Comparison of ENCODE assay signal across 28 mouse cellular contexts in the genomic region with DNA sequence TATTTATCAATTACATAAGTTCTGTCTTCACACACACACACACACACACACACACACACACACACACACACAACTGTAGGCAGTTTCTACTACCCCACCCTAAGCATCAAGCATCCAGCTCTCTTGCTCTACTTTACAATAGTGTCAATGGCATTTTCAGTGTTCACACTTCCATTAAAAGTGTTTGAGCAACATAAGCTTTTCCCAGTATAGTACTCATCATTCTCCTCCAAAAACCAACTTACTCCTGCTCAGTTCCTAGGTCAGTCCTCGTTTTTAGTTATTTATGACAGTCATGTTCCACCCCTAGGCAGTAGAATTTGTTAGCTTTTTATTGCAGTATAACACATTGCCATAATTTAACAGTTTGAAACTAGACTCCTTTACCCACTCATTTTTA.
DNase-seq lines count a peak whose midpoint lies in the region; ATAC-seq and TF ChIP-seq lines count a peak whose summit lies in the region.
"Had no signal": no experiment of that assay in that cellular context is flagged by ENCODE, and none has a peak within 500 bp of the region (broad histone marks: within the 10 kb centered on the region; RNA-seq: fewer than 3 reads in every experiment).

No protein-coding gene starts in this region.

- H3K4me2 ChIP-seq in liver, embryonic 12.5 days = no peak overlapping the region
- H3K4me2 ChIP-seq: embryonic facial prominence, embryonic 13.5 days; forebrain, embryonic 12.5 days; forebrain, embryonic 15.5 days; heart, embryonic 13.5 days; hindbrain, embryonic 14.5 days had no signal

- 29% methylated on average over 1 of the region's 1 CpGs for WGBS in liver, embryonic 12.5 days (ENCODE audit: insufficient replicate concordance)

- TF ChIP-seq CTCF in left cerebral cortex, adult 2 months (IDR thresholded peaks at IDR 0.05) = no peak

- DNase-seq in left cerebral cortex, adult 11 months (ENCODE audit: low spot score) = peak; percentile 8
- DNase-seq in left cerebral cortex, adult 2 months (ENCODE audit: extremely low spot score in 1 of 2, low spot score in 2 of 2) = no peak
- DNase-seq in right cerebral cortex, postnatal 10 days (ENCODE audit: low spot score in 2 of 2) = peak; percentile 19 to 25
- no peak for DNase-seq in right cerebral cortex, postnatal 4 days
- DNase-seq in telencephalon, adult 2 months (ENCODE audit: low read depth, low spot score) = peak; percentile 72
- DNase-seq: adrenal gland, adult 2 months; adrenal gland, postnatal 14 days; cerebellum, adult 11-12 months; cerebellum, adult 8-10 months; cerebellum, postnatal 10 days; cerebellum, postnatal 36 days; embryo, embryonic 11 days; gastrocnemius, postnatal 10 days; gastrocnemius, postnatal 36 days; heart, adult 2 months; heart, postnatal 14 days; heart, postnatal 4 days had no signal

- no peak overlapping the region for H3K27ac ChIP-seq in left cerebral cortex, adult 2 months
- H3K27ac ChIP-seq in liver, embryonic 12.5 days = no peak overlapping the region
- H3K27ac ChIP-seq: embryonic facial prominence, embryonic 10.5 days; embryonic facial prominence, embryonic 13.5 days; forebrain, embryonic 12.5 days; forebrain, embryonic 15.5 days; heart, adult 2 months; heart, embryonic 10.5 days; heart, embryonic 13.5 days; hindbrain, embryonic 14.5 days; hindbrain, postnatal 0 days had no signal

- no peak overlapping the region for H3K4me3 ChIP-seq in left cerebral cortex, adult 2 months
- no peak overlapping the region for H3K4me3 ChIP-seq in liver, embryonic 12.5 days
- H3K4me3 ChIP-seq: embryonic facial prominence, embryonic 10.5 days; embryonic facial prominence, embryonic 13.5 days; erythroblast, embryonic 14.5 days; forebrain, embryonic 12.5 days; forebrain, embryonic 15.5 days; heart, adult 2 months; heart, embryonic 10.5 days; heart, embryonic 13.5 days had no signal

- H3K9me3 ChIP-seq in liver, embryonic 12.5 days (replicated peaks) = no peaks in the 10 kb centered on the region
- H3K9me3 ChIP-seq: embryonic facial prominence, embryonic 10.5 days; embryonic facial prominence, embryonic 13.5 days; forebrain, embryonic 12.5 days; forebrain, embryonic 15.5 days; heart, embryonic 10.5 days; heart, embryonic 13.5 days had no signal

- no peak overlapping the region for H3K9ac ChIP-seq in liver, embryonic 12.5 days
- H3K9ac ChIP-seq: embryonic facial prominence, embryonic 13.5 days; forebrain, embryonic 12.5 days; forebrain, embryonic 15.5 days; heart, embryonic 13.5 days; hindbrain, embryonic 14.5 days had no signal

- intact Hi-C loops in left cerebral cortex, adult 2 months (cut with DNase I) = loop anchor here (2.0 kb wide), 2 partner anchors 145 to 327 kb away; partner anchors contain the start of gene Lrrc7

- H3K27me3 ChIP-seq in liver, embryonic 12.5 days (replicated peaks) = no peaks in the 10 kb centered on the region
- H3K27me3 ChIP-seq: embryonic facial prominence, embryonic 13.5 days; forebrain, embryonic 12.5 days; forebrain, embryonic 15.5 days; heart, embryonic 13.5 days had no signal

- ATAC-seq in liver, embryonic 12.5 days = no peak
- ATAC-seq: CD4-positive, CD25-positive, alpha-beta regulatory T cell, adult 4 months; forebrain, embryonic 15.5 days; hindbrain, postnatal 0 days had no signal

- H3K4me1 ChIP-seq in liver, embryonic 12.5 days = no peaks in the 10 kb centered on the region
- H3K4me1 ChIP-seq: embryonic facial prominence, embryonic 10.5 days; embryonic facial prominence, embryonic 13.5 days; forebrain, embryonic 12.5 days; forebrain, embryonic 15.5 days; heart, embryonic 10.5 days; heart, embryonic 13.5 days had no signal

- H3K36me3 ChIP-seq in liver, embryonic 12.5 days = no peaks in the 10 kb centered on the region
- H3K36me3 ChIP-seq: embryonic facial prominence, embryonic 10.5 days; embryonic facial prominence, embryonic 13.5 days; forebrain, embryonic 12.5 days; forebrain, embryonic 15.5 days; heart, embryonic 10.5 days; heart, embryonic 13.5 days had no signal

Comparison
In these comparisons a context has a peak if more than half of its experiments do, and no peak if none do; other contexts are left out.
1. DNase-seq: peak in left cerebral cortex, adult 11 months (single experiment), right cerebral cortex, postnatal 10 days (2 of 2) and telencephalon, adult 2 months (single experiment); none in left cerebral cortex, adult 2 months (0 of 2) and right cerebral cortex, postnatal 4 days (single experiment).